In genomic region chr15:78571554-78572269, GRCm38 (mm10) we compare ENCODE assay signal across 8 mouse cellular contexts. TPM values are rescaled to one million over a fixed set of nuclear protein-coding genes. Genes with fewer than 3 reads are reported as not detected.
DNase-seq lines count a peak whose midpoint lies in the region; ATAC-seq and TF ChIP-seq lines count a peak whose summit lies in the region.

No protein-coding gene starts in this region.

- DNase-seq in 416B (ENCODE audit: low read depth) = peak; percentile 89
- DNase-seq in induced T-regulatory cell, adult 2 months (ENCODE audit: low read depth) = peak; percentile 88
- DNase-seq in frontal cortex, postnatal 36 days (ENCODE audit: low spot score in 2 of 2) = no peak
- no peak for DNase-seq in left cerebral cortex, adult 9 months (ENCODE audit: low spot score in 2 of 2)
- no peak for DNase-seq in cerebellum, adult 9-10 months
- no peak for DNase-seq in right cerebral cortex, postnatal 14 days

- H3K4me1 ChIP-seq in bone marrow, adult 2 months (ENCODE audit: control insufficient read depth, insufficient read depth, low read length) = peaks cover 14% of the 10 kb centered on the region; the same call in 1 of the 2 replicates

- TF ChIP-seq POLR2A in bone marrow, adult 2 months (IDR thresholded peaks at IDR 0.05; ENCODE audit: borderline replicate concordance, control insufficient read depth, low read depth, low read length) = peak; percentile 99

- peak; percentile 94 for ATAC-seq in megakaryocyte-erythroid progenitor cell, adult 5-6 weeks (replicated peaks; ENCODE audit: low FRiP score, low TSS enrichment, poor library complexity, severe bottlenecking)

- peak overlapping the region; percentile 92 for H3K4me3 ChIP-seq in bone marrow, adult 2 months (replicated peaks; ENCODE audit: control insufficient read depth, low read depth, low read length)

- TF ChIP-seq CTCF in bone marrow, adult 2 months (IDR thresholded peaks at IDR 0.05; ENCODE audit: control insufficient read depth, insufficient read depth, low read length) = no peak

- WGBS in bone marrow, adult 2 months = under 1% methylated on average over 16 of the region's 16 CpGs

- peak overlapping the region; percentile 91 for H3K27ac ChIP-seq in bone marrow, adult 2 months (ENCODE audit: control insufficient read depth, insufficient read depth, low read depth, low read length, poor library complexity)

RNA-seq across cellular contexts. Expression of gene Rac2, which starts 0.9 kb away (rescaled TPM):
- 94.5 and 156 TPM in 2 replicates for polyA plus RNA-seq in bone marrow, adult 2 months (2011; ENCODE audit: insufficient read depth, insufficient read length, low replicate concordance, missing spikeins)
- total RNA-seq in megakaryocyte-erythroid progenitor cell, adult 5-6 weeks (2014; fragmentation: Nextera tagmentation) = 134 and 169 TPM in 2 replicates
- 33.0 and 80.9 TPM in 2 replicates for total RNA-seq in megakaryocyte-erythroid progenitor cell, adult 5-6 weeks (2017)

RNA-seq across cellular contexts. Expression of gene Cyth4, which starts 25.1 kb away (rescaled TPM):
- 49.8 and 105 TPM in 2 replicates for polyA plus RNA-seq in bone marrow, adult 2 months (2011; ENCODE audit: insufficient read depth, insufficient read length, low replicate concordance, missing spikeins)
- total RNA-seq in megakaryocyte-erythroid progenitor cell, adult 5-6 weeks (2014; fragmentation: Nextera tagmentation) = 7.0 and 18.8 TPM in 2 replicates
- 12.9 and 13.1 TPM in 2 replicates for total RNA-seq in megakaryocyte-erythroid progenitor cell, adult 5-6 weeks (2017)

RNA-seq across cellular contexts. Expression of gene Sstr3, which starts 27.2 kb away (rescaled TPM):
- polyA plus RNA-seq in bone marrow, adult 2 months (2011; ENCODE audit: insufficient read depth, insufficient read length, low replicate concordance, missing spikeins) = not detected in 2 replicates
- not detected in 2 replicates for total RNA-seq in megakaryocyte-erythroid progenitor cell, adult 5-6 weeks (2014; fragmentation: Nextera tagmentation)
- total RNA-seq in megakaryocyte-erythroid progenitor cell, adult 5-6 weeks (2017) = not detected in 2 replicates

RNA-seq across cellular contexts. Expression of gene C1qtnf6, which starts 40.5 kb away (rescaled TPM):
- 2.4 and 2.7 TPM in 2 replicates for polyA plus RNA-seq in bone marrow, adult 2 months (2011; ENCODE audit: insufficient read depth, insufficient read length, low replicate concordance, missing spikeins)
- total RNA-seq in megakaryocyte-erythroid progenitor cell, adult 5-6 weeks (2014; fragmentation: Nextera tagmentation) = 3.1 and 6.9 TPM in 2 replicates
- 0.14 and 1.7 TPM in 2 replicates for total RNA-seq in megakaryocyte-erythroid progenitor cell, adult 5-6 weeks (2017)

Comparison
In these comparisons a context has a peak if more than half of its experiments do, and no peak if none do; other contexts are left out.
1. DNase-seq: peak in 416B (single experiment) and induced T-regulatory cell, adult 2 months (single experiment); none in frontal cortex, postnatal 36 days (0 of 2), left cerebral cortex, adult 9 months (0 of 2), cerebellum, adult 9-10 months (single experiment) and right cerebral cortex, postnatal 14 days (single experiment).